Mouse (Mus musculus) heart, postnatal 0 days (tissue): ENCODE results near the gene Cnih2.

ENCODE experiments used
- CTCF ChIP-seq: IDR thresholded peaks from 2 replicates; pipeline ENCODE4 v1.5.1; 2016; ENCODE audit warnings: antibody characterized with exemption, control low read depth, low read depth
- EP300 ChIP-seq: IDR thresholded peaks from 2 replicates; pipeline ENCODE4 v1.6.1; 2016; ENCODE audit warnings: antibody characterized with exemption, low read depth

- TF ChIP-seq CTCF (no peak), EP300 (no peak)
Measured at GRCm38 (mm10) chr19:5069978-5070377, 28.3 kb downstream of the Cnih2 start.
